Mouse (Mus musculus) right cerebral cortex, postnatal 4 days (tissue): ENCODE data around the gene Ecm2.

Source experiments
- DNase-seq: peaks from one replicate; pipeline ENCODE4 v3.0.0-alpha.2; 2022

Ecm2 gene

GRCm38 (mm10) chr13:49504510-49504909 lies at the start of gene Ecm2:
Gene Ecm2, plus strand, starts transcription at chr13:49504810.
- DNase-seq, result no peak

- DNase-seq, result no peak
Measured at GRCm38 (mm10) chr13:49460276-49460675, 44.3 kb upstream of the Ecm2 start.

GRCm38 (mm10) chr13:49460692-49461414 lies 43.8 kb upstream of the Ecm2 start:
- no peak for DNase-seq

DNA sequence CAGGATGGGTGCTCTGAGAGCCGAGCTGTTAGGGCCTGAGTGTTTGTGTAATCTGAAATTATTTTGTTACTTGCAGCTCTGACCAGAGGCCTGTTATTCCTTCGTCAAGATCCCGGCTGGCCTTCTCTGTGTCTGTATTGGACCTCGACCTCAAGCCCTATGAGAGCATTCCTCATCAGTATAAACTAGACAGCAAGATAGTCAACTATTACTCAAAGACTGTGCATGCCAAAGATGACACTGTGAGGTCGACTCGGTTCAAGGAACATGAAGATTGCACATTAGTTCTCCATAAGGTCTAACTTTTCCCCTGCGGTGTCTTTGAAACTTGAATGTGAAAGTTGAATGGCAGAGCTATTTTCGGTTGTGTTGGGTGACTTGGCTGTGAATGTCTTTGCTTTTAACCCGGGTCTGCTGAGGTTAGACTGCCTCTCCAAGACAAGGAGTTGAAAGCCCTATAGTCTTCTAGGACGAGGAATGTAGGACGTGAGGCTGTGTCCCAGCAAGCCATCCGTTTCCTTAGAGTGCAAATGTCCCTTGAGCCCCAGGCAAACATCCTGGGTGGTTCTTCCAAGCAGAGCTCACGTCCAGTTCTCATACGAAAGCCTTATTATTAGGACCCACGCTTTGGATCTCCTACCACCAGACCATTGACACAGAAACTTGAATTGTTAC lies 43.0 kb upstream of the Ecm2 start:
- DNase-seq, result no peak

DNA sequence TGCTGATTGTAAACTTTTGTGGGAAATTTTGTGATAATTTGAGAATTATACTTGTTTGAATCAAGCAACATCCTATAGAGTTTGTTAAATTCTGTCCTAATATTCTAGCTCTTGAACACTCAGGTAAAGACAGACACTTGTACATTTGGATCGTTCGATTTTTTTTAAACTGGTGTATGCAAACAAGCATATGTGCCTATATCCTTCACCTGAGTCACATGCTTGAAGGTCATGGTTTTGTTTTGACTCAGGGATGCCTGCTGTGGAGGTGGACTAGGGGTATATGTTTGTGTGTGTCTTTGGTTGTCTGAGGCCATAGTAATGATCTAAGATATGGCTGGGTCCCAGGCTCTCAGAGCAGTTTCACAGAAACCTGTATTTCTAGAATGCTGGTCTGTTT lies 41.7 kb upstream of the Ecm2 start:
- no peak for DNase-seq

DNA sequence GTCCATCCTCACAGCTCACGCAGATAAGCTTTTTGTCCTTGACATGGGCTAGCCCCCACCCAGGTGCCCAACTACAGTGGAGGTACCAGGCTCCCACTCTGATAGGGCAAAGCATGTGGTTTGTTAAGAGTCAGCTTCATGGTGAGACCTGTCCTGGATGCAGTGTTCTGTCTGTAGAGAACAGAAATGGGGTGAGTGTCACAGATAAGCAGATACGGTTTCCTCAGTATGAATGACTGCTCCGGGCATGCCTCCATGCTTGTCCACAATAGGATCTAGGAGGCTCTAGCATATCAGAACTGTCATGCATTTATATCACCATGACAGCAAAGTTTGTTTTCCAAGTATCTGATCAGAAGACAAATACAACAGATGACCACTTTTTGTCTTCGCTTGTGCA lies 38.7 kb upstream of the Ecm2 start:
- DNase-seq, result no peak

DNA sequence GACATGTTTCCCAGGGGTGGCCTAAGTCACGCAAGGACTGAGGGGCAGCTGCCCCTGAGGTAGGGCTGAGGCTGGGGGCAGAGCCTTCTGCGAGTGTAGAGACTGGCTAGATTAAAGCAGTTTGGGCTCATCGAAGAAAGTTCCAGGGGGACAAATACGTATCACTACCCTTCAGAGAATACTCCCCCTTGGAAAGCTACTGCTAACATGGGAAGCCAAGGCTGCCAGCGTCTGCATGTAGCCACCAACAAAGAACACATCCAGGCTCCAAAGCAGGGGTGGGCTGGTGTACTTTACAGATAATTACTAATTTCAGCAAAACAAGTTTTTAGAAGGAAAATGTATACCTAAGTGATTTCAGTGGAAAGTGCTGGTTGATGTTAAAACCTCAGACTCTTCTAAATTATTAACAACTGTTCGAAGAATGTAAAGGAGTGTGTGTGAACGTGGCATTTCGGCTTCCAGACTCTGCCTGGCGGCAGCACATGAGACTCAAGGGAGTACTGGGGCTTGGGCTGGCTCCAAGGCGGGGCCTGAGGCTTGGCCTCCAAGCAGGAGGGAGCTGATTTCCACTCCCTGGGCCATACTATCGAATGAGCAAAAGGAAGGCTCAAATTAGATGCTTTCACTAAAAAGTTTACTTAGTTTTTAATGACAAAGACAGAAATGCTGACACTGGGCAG lies 38.1 kb upstream of the Ecm2 start:
- DNase-seq, result no peak

DNA sequence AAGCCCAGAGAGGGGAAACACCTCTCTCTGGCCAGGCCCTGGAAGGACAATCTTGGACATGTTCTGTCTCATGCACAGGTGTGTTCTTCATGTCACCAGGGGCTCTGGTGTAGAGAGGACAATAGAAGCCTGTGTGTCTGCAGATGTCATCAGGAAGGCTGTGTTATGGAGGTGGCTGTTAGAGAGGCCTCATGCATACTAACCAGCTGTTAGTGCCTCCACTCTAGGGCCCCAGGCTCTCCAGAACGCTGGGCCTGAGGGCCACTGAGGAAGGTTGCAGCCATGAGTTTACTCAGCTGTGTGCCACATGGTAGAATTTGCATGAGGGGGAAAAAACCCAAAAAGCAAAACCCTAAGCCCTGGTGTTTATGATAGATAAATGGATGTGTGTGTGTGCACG lies 37.0 kb upstream of the Ecm2 start:
- no peak for DNase-seq

DNA sequence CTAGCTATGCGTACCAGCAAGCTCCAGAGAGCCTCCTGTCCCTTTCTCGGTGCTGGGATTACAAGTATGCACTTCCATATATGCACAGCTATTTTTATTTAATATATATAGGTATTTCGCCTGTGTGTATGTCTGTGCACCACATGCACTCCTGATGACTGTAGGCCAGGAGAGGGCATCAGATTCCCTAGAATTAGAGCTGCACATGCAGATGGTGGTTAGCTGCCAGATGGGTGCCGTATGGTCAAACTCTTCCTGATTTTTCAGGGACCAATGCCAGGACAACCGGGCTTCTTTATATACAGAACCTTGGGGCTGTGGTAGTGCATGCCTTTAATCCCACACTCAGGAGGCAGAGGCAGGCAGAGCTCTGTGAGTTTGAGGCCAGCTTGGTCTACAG lies 35.6 kb upstream of the Ecm2 start:
- DNase-seq, result no peak

DNA sequence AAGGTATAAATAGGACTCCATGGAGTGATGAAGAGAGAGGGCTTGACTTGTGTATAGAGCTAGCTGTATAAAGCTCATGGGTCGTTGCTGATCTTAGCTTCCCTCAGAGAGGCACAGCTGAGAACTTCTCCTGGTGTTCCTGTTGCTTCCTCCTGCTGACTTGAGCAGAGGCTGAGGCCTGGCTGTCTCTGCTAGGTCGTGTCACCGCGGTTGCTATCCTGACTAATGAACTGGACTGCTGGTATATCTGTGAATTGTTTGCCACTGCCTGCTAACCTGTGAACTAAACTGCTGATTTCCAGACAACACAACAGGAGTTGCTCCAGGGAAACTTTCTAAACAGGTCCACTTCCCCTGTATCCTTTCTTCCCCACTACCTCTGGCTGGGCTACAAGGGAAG lies 34.3 kb upstream of the Ecm2 start:
- DNase-seq, result no peak

DNA sequence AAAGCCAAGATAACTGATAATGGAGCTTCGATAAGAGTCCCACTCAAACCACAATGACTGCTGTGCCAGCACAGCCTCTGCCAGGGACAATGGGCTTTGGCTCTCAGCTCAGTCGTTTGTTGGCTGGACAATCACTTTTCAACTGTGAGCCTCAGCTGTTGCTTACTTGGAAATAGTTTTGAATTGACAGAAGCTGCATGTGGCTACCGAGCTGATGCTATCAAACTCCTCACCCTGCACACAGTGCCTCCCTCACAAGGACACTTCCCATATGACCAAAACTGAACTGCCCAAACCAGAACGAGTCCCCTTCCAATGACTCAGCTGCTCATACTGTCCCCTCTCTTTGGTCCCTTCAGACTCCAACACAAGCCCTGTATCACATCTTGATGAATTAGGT lies 33.8 kb upstream of the Ecm2 start:
- no peak for DNase-seq

DNA sequence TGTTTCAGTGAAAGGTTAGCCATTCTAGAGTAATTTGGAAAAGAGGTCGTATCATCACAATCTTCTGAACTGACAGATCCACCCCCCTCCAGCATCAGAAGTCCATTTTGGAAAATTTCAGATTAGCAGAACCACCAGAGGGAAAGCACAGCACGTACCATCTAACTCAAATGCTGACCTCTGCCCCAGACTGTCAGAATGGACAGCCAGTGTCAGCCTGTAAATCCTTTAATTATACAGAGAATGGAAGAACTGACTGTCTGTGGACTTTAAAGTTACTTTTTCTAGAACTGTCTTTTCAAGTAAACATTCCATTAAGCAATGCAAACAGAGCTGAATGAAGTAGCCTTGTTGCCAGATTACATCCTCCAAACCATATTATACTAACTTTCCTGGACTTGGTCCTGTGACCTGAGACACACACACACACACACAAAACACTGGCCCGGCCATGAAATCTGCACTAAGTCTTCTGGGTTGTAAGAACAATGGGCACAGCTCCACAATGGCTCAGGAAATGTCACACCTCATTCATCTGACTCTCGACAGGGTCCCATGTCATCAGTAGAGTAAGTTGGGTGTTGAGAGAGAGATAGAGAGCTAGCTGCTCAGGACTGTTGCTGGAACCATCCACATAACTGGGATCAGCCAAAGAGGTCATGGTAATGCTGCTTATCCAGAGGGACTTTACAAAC lies 32.5 kb upstream of the Ecm2 start:
- no peak for DNase-seq

DNA sequence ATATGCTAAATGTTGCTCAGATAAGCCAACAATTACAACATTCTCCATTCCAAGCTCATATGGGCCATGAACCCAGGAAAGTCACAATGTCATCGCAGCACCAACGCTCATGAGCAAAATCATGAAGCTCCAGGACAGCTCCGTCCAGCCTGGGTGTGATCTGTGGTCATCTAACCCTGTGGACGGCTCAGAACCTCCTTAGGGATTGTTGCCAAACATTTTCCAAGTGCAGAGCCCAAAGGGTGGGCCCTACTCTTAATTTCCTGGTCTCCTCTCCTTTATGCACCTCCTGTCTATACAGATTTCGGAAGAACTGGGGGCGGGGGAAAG lies 32.0 kb upstream of the Ecm2 start:
- DNase-seq, result no peak

DNA sequence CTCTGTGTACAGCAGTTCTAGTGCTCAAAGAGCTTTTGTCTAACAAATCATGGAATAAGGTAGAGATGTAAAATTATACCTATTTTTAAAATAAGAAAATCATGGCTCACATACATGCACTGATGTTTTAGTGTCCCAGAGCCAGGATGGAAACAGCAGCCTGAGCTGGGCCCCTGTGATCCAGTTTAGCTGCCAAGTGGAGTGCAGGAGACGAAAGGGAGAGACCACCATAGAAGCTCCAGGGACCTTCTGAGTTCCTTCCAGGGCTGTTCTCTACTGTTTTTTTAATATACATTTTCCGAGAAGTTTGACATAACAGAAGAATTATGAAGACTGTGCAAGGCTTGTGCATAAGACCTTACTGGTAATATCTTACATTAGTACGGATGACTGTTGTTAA lies 26.7 kb upstream of the Ecm2 start:
- DNase-seq, result no peak

GRCm38 (mm10) chr13:49478851-49479374 lies 25.7 kb upstream of the Ecm2 start:
- no peak for DNase-seq

DNA sequence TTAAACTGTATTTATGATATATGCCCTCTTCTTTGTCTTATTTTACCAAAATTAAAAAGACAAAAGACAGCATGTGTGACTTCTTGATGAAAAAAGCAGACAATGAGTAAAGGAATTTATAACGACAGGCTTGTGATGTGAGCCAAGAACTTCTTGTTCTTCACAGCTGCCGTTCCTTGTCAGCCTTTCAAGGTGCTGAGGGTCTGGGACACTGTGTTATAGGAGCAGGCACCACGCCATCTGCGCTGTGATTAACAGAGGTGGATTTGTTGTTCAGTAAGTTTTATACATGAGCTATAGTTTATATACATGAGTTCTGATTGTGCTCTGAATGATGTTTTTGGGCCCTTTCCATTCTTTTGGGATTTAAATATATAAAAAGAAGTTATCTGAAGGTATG lies 25.2 kb upstream of the Ecm2 start:
- DNase-seq, result no peak

DNA sequence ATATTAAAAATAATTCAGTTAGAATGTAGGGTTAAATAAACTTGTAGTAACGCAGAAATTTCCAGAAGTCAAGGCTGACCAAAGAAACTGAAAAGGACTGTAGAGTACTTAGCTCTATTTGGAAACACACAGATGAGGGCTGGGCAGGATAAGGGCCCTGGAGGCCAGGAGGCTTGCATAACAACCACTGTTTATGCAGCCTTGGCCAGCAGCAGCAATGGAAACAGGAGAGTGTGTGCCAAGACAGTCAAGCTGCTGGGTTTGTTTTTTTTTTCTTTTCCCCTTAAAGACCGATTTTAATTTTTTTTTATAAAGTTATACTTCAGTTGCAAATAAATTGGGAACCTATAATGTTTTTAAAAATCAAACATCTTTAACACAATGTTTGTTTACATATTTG lies 24.6 kb upstream of the Ecm2 start:
- DNase-seq, result no peak

DNA sequence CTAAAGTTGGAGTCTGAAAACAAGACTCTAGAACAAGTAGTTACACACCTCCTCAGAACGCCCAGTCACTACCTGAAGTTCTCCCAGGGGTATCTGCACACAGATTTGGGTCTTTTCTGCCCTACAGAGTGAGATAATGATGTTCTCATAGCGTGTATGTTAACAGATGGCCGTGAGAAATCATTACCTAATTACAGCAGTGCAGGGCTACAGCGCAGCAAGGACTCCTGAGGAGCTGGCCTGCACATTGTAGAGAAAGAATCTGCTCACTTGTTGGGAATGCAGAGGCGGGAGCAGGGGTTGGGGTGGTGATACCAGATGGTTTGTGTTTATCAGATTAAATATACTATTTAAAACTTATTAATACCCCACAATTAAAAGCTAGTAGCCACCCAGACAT lies 24.1 kb upstream of the Ecm2 start:
- no peak for DNase-seq

DNA sequence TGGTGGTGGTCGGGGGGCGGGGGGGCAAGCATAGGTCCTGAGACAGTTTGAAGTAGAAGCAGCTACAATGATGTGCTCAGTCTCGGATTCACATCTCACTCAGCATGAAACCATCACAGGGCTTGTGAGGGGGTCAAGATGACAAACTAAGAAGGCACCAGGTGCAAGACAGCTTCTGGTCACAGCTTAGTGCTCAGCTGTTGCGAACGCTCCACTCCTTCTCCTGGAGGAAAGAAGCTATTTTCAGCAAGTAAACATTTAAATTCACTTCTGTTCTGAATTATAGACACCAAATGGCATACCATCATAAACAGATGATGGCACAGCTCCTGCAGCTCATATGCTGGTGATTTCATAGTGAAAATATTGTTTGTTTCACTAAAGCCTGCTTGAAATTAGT lies 19.2 kb upstream of the Ecm2 start:
- DNase-seq, result no peak

GRCm38 (mm10) chr13:49492376-49493368 lies 11.9 kb upstream of the Ecm2 start, which contains the start of gene Tes3-ps:
Gene Tes3-ps, plus strand, starts transcription at chr13:49493318.
- no peak for DNase-seq

DNA sequence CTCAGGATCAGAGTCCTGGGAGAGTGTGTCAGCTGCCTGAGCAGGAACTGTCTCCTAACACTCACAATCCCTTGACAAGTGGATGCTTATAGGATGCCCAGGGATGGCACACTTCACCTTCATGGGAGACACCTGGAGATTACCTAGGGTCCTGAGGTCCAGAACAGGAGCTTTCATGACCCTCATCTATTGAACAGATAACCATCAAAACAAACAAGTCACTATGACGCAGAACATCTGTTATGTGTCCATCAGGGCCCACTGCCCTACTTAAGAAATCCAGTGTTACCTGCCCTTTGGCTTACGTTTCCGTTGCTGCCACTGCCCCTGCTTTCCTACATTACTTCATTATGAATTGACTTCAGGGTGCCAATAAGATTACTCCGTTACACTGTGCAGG lies 1.2 kb downstream of the Ecm2 start:
- no peak for DNase-seq

DNA sequence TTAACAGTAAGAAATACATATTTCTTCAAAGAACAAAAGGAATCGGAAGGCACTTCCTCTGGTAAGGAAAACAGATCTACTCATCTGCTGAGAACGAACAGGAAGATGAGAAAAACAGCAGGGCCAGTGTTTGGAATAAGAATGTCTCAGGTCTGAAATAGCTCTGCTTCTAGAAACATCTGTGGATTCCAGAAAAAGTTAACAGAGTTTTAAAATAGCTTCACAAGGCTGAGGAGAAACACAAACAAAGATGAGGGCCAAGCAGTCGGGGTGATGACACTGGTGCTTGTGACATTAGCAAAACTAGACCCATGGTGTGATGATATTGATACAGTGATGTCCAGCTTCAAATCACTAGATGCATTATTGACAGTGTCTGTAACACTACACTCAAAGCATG lies 2.6 kb downstream of the Ecm2 start:
- no peak for DNase-seq
